Mouse (Mus musculus): Measurements from ENCODE around the gene Gm43064.

The Gm43064 gene

GRCm38 (mm10) chr3:103857036-103857805 lies 47.8 kb downstream of the Gm43064 start:
- DNase-seq = no peak

- DNase-seq = no peak
Observed at GRCm38 (mm10) chr3:103857977-103858563, 48.7 kb downstream of the Gm43064 start.

GRCm38 (mm10) chr3:103858881-103859801 lies 49.8 kb downstream of the Gm43064 start, which contains the start of gene Ptpn22:
Gene Ptpn22, plus strand, starts transcription at chr3:103859795.
- DNase-seq = peak; percentile 58 to 59

GRCm38 (mm10) chr3:103859851-103860391 lies 50.5 kb downstream of the Gm43064 start:
- peak; percentile 77 to 82 for DNase-seq

GRCm38 (mm10) chr3:103862721-103863220 lies 53.4 kb downstream of the Gm43064 start:
- DNase-seq = no peak

GRCm38 (mm10) chr3:103864200-103864599 lies 54.8 kb downstream of the Gm43064 start:
- DNase-seq = no peak

GRCm38 (mm10) chr3:103867424-103867971 lies 58.1 kb downstream of the Gm43064 start:
- DNase-seq = no peak

- DNase-seq = no peak
Observed at GRCm38 (mm10) chr3:103868008-103868407, 58.6 kb downstream of the Gm43064 start.

GRCm38 (mm10) chr3:103872663-103873098 lies 63.3 kb downstream of the Gm43064 start:
- no peak for DNase-seq

- DNase-seq = no peak
Observed at GRCm38 (mm10) chr3:103874329-103874728, 65.0 kb downstream of the Gm43064 start.

- DNase-seq = peak; percentile 51 to 69
Observed at GRCm38 (mm10) chr3:103885946-103886345, 76.6 kb downstream of the Gm43064 start.

- peak in 1 of 2 experiments; percentile 25 for DNase-seq
Observed at GRCm38 (mm10) chr3:103887581-103887980, 78.2 kb downstream of the Gm43064 start.

Measured in thymus, postnatal 36 days (tissue).